Mouse (Mus musculus) gastrocnemius, adult 2 months (tissue): ENCODE data around the gene Ofcc1. TPM values are rescaled to one million over a fixed set of nuclear protein-coding genes. Genes with fewer than 3 reads are reported as not detected.

Experiments used
- DNase-seq: peaks from one replicate; pipeline ENCODE4 v3.0.0; 2022
- H3K27ac ChIP-seq: fragments of 200-600 bp; 2 replicates; pipeline ENCODE4 v1.8.1; 2022; ENCODE audit warnings: mild to moderate bottlenecking
- H3K4me3 ChIP-seq: fragments of 200-600 bp; 2 replicates; pipeline ENCODE4 v1.8.1; 2022; ENCODE audit warnings: mild to moderate bottlenecking, moderate library complexity
- CTCF ChIP-seq: fragments of 200-600 bp; IDR thresholded peaks from 2 replicates; pipeline ENCODE4 v1.8.1; 2022; ENCODE audit warnings: antibody characterized with exemption, mild to moderate bottlenecking, moderate library complexity
- intact Hi-C: fragments of 180-260 bp; cut with DNase I; formaldehyde crosslinking; loops from one replicate; pipeline ENCODE4 v1.15.1; 2025
- total RNA-seq, 2 experiments: library from RNA; stranded (reverse); gene quantifications; 2 replicates each; pipeline ENCODE4 v1.2.3; 2021

The Ofcc1 gene
- total RNA-seq, 2 experiments from 2014 or later = not detected

GRCm38 (mm10) chr13:40028827-40029226 is 332.4 kb downstream of the Ofcc1 start:
- TF ChIP-seq CTCF = no peak
- DNase-seq = no peak
- Histone ChIP-seq H3K4me3 (no peak overlapping the region), H3K27ac (no peak overlapping the region)
- intact Hi-C loops = no loop called here

DNA sequence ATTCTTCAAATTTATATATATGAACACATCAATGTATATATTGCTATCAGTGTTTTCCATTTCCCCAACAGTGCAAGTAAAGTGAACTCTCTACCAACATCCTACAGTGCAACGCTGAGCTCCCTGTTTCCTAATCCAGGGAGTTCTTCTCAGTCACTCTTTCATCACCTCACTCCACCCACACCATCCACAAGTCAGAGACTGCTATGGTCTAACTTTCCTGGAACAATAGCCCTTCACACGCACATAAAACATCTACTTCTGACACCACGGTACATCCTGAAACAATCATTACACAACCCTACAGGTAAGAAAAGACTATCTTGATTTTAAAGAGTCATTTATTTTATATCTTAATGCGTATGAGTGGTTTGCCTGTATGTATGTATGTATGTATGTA is 335.4 kb downstream of the Ofcc1 start:
- DNase-seq = no peak
- intact Hi-C loops = no loop called here

DNA sequence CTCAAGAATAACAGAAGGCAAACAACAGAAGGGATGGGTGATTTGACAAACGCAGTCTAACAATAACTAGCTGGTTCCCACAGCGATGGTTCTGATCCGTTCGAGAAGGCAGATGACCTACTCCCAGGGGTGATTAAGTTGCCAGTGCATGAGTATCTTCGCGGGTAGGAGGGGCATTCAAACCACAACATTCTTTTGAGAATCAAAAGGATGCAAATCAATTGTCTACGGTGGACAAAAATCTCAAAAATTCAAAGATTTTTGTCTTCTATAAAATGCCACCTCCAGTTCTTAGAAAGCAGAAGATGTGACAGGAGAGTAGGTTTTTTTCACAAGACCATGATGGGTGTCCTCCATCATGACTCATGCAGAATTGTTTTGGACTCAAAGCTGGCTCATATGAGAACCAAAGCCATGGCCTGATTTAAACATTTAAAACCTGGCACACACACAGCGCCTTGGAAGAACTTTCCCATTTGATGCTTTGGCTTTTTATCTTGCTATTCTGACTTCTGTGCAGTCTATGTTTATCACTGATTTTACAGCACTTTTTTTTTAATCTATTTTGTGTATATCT is 338.0 kb downstream of the Ofcc1 start:
- H3K4me3 ChIP-seq = no peak overlapping the region
- intact Hi-C loops = no loop called here
- TF ChIP-seq CTCF = no peak
- no peak for DNase-seq
- H3K27ac ChIP-seq = no peak overlapping the region

More for the DNA sequence above, 335.4 kb downstream of the Ofcc1 start:
- no peak overlapping the region for H3K4me3 ChIP-seq
- no peak for TF ChIP-seq CTCF
- H3K27ac ChIP-seq = no peak overlapping the region

- Histone ChIP-seq H3K27ac (no peak overlapping the region), H3K4me3 (no peak overlapping the region)
- DNase-seq = no peak
- intact Hi-C loops = no loop called here
- TF ChIP-seq CTCF = no peak
Observed at GRCm38 (mm10) chr13:40022609-40023008, 338.6 kb downstream of the Ofcc1 start.

DNA sequence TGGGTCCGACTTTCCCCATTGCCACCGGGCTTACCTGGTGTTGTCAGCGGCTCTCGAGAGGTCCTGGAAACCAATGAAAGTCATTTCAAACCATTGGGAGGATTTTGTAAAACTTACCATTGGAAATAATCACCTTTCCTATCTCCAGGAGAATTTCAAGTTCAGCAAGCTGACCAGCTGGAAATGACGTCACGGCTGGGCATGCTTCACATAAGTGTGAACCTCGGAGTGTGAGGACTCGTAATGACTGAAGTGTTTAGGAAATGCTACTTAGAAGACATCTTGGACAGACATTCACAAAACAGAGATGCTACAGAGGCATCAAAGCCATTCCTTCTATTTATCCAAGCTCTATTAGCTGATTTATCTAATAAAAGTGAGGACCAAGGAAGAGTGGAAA is 361.0 kb downstream of the Ofcc1 start:
- intact Hi-C loops = no loop called here
- Histone ChIP-seq H3K27ac (no peak overlapping the region), H3K4me3 (no peak overlapping the region)
- DNase-seq = no peak
- TF ChIP-seq CTCF = no peak

DNA sequence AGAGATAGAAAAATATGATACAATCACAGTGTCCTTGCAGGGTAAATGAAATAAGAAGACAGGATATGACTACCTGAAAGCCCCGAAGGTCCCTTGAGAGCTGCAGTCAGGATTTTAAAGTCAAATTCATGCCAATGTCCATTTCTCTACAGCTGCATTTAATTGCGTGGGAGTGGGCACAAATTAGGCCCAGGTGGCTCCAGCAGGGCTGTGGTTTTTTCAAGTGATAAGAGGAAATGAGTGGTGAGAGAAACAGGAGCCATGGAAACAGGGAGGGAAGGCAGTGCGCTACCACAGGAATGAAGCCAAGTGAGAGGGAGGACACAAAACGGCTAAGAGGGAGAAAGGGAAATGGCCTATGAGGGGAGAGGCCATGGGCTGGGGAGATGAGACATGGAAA is 363.3 kb downstream of the Ofcc1 start:
- TF ChIP-seq CTCF = no peak
- intact Hi-C loops = no loop called here
- H3K27ac ChIP-seq = no peak overlapping the region
- no peak for DNase-seq
- no peak overlapping the region for H3K4me3 ChIP-seq

GRCm38 (mm10) chr13:39979294-39980061 is 381.8 kb downstream of the Ofcc1 start:
- Histone ChIP-seq H3K4me3 (no peak overlapping the region), H3K27ac (no peak overlapping the region)
- DNase-seq = no peak
- intact Hi-C loops = no loop called here
- TF ChIP-seq CTCF = no peak

DNA sequence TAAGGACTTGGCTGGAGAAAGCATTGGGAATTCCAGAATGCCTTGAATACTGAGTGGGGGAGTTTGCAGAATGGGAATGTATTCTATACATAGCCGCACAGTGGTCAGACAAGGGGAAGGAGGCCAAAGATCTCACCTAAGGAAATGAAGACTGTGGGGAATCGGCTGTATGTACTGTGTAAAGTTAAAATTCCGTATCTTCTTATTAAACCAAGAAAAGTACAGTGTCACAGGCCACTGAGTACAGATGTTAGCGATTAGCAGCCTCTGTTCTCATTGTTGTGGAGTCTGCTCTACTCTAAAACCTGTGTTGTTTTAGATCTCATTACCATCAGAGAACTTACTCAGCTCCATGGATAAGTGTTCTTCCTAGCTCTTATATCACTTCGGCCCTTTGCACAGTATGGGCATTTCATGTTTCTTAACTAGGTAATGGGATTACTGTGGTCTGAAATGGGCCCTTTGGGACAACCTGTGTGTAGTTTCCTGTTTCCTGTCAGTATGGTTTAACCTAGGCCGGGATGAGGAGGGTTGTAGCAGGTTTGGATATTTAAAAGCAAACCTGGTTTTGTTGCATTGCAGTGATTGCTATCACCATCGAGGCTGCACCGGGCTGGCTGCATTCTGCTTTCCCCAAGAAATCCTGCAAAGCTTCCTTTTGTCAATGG is 392.8 kb downstream of the Ofcc1 start:
- intact Hi-C loops = no loop called here
- Histone ChIP-seq H3K27ac (no peak overlapping the region), H3K4me3 (no peak overlapping the region)
- DNase-seq = no peak
- no peak for TF ChIP-seq CTCF

DNA sequence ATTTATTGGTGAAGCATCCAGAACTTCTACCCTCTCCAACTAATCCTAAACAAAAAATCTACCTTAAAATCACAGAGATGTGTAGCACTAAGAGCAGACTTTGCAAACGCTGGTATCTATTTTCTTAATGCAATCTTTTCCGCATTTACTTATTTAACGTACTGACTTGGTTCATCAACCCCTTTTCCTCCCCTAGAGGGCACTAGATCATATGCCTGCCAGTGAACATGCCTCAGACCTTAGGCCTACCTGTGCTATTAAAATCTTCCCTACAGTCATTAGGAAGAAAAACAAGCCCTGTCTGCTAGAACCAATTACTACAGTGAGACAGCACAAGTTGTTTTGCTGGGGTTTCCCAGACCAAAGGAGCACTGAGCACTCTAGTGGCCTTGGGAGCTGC is 404.0 kb downstream of the Ofcc1 start:
- Histone ChIP-seq H3K4me3 (no peak overlapping the region), H3K27ac (no peak overlapping the region)
- TF ChIP-seq CTCF = peak; percentile 21; the same call in 1 of the 2 replicates
- no peak for DNase-seq
- intact Hi-C loops = no loop called here

- intact Hi-C loops = no loop called here
- H3K4me3 ChIP-seq = no peak overlapping the region
- H3K27ac ChIP-seq = no peak overlapping the region
- no peak for DNase-seq
- no peak for TF ChIP-seq CTCF
Observed at GRCm38 (mm10) chr13:39956017-39956416, 405.2 kb downstream of the Ofcc1 start.
